Mouse (Mus musculus) embryonic facial prominence, embryonic 11.5 days (tissue): ENCODE results near the gene Elk3. TPM values are rescaled to one million over a fixed set of nuclear protein-coding genes. Genes with fewer than 3 reads are reported as not detected.
A peak's percentile ranks its signal among the peaks of the same experiment; 100 is the strongest.

Experiments
- ATAC-seq: fragments of 200-750 bp; cut with Nextera tagmentation; replicated peaks from 2 replicates; pipeline ENCODE4 v1.8.0; 2017; ENCODE audit warnings: low read depth; ENCODE audit not compliant: insufficient number of reproducible peaks, low FRiP score, low TSS enrichment
- DNase-seq: peaks from one replicate; pipeline ENCODE4 v3.0.0-alpha.2; 2015; ENCODE audit warnings: low spot score
- H3K27ac ChIP-seq: fragments of 300-500 bp; sonication (generic); replicated peaks from 2 replicates; pipeline ENCODE4 v1.5.1; 2014; ENCODE audit warnings: mild to moderate bottlenecking, low read depth, low read length, control low read depth
- H3K27me3 ChIP-seq: fragments of 300-500 bp; sonication (generic); 2 replicates; pipeline ENCODE4 v1.6.1; 2014; ENCODE audit warnings: mild to moderate bottlenecking, low read length, moderate library complexity, mixed read lengths; ENCODE audit not compliant: control insufficient read depth, insufficient read depth
- H3K36me3 ChIP-seq: fragments of 300-500 bp; sonication (generic); replicated peaks from 2 replicates; pipeline ENCODE4 v1.6.1; 2014; ENCODE audit warnings: low read depth, mild to moderate bottlenecking, low read length, moderate library complexity, mixed read lengths; ENCODE audit not compliant: control insufficient read depth, insufficient read depth
- H3K4me1 ChIP-seq: fragments of 300-500 bp; sonication (generic); 2 replicates; pipeline ENCODE4 v1.6.1; 2014; ENCODE audit warnings: low read length, mixed read lengths; ENCODE audit not compliant: control insufficient read depth, insufficient read depth
- H3K4me2 ChIP-seq: fragments of 300-500 bp; sonication (generic); 2 replicates; pipeline ENCODE4 v1.6.1; 2014; ENCODE audit warnings: low read depth, mild to moderate bottlenecking, control low read depth, low read length, moderate library complexity
- H3K4me3 ChIP-seq: fragments of 300-500 bp; sonication (generic); 2 replicates; pipeline ENCODE4 v1.5.1; 2014; ENCODE audit warnings: low read depth, low read length, control low read depth
- H3K9ac ChIP-seq: fragments of 300-500 bp; sonication (generic); replicated peaks from 2 replicates; pipeline ENCODE4 v1.6.1; 2014; ENCODE audit warnings: mild to moderate bottlenecking, control low read depth, low read length
- H3K9me3 ChIP-seq: fragments of 300-500 bp; sonication (generic); replicated peaks from 2 replicates; pipeline ENCODE4 v1.6.1; 2016; ENCODE audit warnings: mild to moderate bottlenecking, low read length, inconsistent platforms, mixed read lengths; ENCODE audit not compliant: control insufficient read depth
- WGBS: fragments of 180-500 bp; shearing (Covaris S2); extraction: QIAGEN DNeasy Blood & Tissue Kit; methylation state at CpG from one replicate; pipeline ENCODE4 v1.1.7; 2014; 5-methylcytosine and 5-hydroxymethylcytosine counted together
- polyA plus RNA-seq: library from polyadenylated mRNA; unstranded; fragments of >200 nt; fragmentation: Nextera tagmentation; extraction: Ambion mirVana; gene quantifications from 2 replicates; pipeline ENCODE4 v1.2.1, GENCODE M21; 2014

Gene Elk3
- polyA plus RNA-seq, 1 experiment from 2014 or later: 34.0 TPM

DNA sequence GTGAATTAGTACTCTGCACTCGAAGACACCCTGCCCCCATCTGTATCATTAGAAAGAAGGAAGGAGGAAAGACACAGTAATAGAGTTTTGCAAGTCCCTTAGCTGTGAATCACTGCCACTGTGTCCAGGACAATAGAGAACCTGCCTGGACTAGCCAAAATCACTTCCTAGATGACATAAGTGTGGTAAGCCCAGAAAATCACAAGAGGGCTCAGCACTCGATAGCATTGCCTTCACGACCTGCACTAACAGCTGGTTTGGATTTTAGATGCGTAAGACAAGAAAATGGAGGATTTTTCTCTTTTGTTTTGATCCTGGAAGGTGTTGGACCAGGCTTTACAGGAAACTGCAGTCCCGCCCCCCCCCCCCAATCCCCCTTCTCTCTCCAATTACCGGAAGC lies 6.0 kb upstream of the Elk3 start:
- peak; percentile 63 for DNase-seq
- Histone ChIP-seq H3K9ac (no peak overlapping the region), H3K27me3 (no peaks in the 10 kb centered on the region), H3K4me3 (no peak overlapping the region), H3K4me2 (no peak overlapping the region), H3K27ac (no peak overlapping the region), H3K4me1 (no peaks in the 10 kb centered on the region), H3K36me3 (no peaks in the 10 kb centered on the region), H3K9me3 (no peaks in the 10 kb centered on the region)
- WGBS: 34% methylated on average over 6 of the region's 6 CpGs
- no peak for ATAC-seq

DNA sequence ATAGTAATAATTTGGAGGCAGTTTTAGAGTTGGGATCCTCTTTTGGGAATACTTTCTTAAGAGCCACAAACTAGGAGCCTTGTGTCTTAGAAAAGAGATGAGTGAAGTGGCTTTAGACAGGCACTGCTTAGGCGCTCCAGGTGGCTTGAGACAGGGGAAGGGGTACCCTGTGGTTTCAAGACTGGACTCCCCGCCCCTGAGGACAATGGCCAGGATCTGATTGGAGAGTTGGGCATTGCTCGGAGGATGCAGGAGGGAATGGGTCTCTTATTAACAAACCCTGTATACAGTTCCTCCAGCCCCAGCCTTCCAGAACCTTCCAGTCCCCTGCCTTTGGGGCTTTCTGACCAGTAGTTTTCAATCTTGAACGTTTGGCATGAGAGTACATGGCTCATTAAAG lies 641 bp upstream of the Elk3 start:
- no peaks in the 10 kb centered on the region for H3K27me3 ChIP-seq
- no peak overlapping the region; the same call in 1 of the 2 replicates for H3K9ac ChIP-seq
- H3K27ac ChIP-seq: peak overlapping the region; percentile 97; the same call in 1 of the 2 replicates
- ATAC-seq: peak; percentile 25; the same call in 1 of the 2 replicates
- H3K4me3 ChIP-seq: no peak overlapping the region; the same call in 1 of the 2 replicates
- no peaks in the 10 kb centered on the region for H3K36me3 ChIP-seq
- no peak overlapping the region; the same call in 1 of the 2 replicates for H3K4me2 ChIP-seq
- H3K9me3 ChIP-seq: no peaks in the 10 kb centered on the region
- WGBS: 5% methylated on average over 4 of the region's 4 CpGs
- H3K4me1 ChIP-seq: no peaks in the 10 kb centered on the region; the same call in 1 of the 2 replicates
- DNase-seq: peak; percentile 55

DNA sequence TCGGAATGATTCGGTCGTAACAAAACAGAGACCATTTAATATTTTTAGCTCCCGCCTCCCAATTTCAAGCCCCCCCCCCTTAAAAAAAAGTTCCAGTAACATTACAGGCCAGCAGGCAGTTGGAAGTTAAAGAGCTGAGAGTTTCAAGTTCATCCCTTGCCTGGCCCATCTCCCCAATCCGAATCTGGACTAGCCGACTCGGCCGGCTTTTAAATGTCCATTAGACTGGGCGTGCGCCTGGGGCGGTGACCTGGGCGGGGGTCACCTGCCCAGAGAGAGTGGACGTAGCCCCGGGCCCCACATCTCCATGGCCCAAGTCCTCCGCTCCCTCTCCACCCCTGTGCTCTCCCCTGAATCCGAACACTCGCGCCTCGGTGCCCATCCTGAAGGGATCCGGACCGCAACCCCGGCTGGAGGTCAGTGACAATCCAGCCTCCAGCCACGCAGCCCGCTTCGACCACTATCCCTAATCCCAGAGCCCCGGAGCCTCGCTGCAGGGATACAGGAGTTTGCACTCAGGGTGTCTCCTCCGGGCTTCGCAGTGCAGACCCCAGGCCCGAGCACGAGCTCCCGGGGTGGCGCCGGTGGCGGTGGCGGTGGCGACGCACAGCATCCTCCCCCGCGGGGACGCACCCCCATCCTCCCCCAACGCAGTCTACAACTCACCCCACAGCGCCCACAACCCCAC lies 857 bp downstream of the Elk3 start:
- H3K36me3 ChIP-seq: no peaks in the 10 kb centered on the region
- ATAC-seq: peak; percentile 45; the same call in 1 of the 2 replicates
- WGBS: under 1% methylated on average over 43 of the region's 43 CpGs

DNA sequence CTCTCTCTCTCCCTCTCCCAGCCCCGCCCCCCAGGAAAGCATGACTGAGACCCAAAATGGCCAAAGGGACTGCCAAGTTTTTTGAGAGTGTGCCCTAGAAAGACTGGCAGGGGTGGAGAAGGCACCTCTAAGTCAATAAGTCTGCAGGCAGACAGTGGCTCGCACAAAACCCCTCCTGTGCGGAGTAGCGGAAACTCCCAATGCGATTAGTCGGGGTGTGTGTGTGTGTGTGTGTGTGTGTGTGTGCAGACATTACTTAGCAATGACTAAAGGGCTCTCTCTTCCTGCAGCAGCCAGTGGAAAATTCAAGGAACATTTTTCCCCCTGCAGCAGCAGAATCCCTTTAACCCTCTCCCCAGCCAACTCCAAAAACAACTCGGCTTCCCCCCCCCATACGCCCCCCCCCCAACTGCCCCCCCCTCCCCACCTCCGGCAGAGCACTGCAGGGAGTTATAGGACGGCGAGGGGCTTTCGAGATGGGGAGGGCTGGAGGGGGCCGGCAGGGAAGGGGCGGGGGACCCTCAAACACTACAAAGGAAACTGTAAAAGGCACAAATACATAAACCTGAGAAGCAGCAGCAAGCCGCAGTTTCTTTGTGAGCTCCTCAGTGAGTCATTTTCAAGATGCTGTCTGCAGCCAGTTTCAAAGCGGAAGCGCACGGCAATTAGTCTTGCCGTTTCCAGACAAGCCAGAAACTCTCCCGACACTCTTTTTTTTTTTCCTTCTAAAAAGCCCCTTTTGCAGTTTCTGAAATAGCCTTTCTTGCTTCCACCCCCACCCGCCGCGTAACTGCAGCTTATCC lies 1.6 kb downstream of the Elk3 start:
- 0% methylated on average over 17 of the region's 23 CpGs for WGBS

More for the DNA sequence above, 857 bp downstream of the Elk3 start:
- H3K9ac ChIP-seq: peak overlapping the region; percentile 96
- peak overlapping the region; percentile 82 for H3K4me3 ChIP-seq
- no peaks in the 10 kb centered on the region for H3K27me3 ChIP-seq
- peak overlapping the region; percentile 97 for H3K27ac ChIP-seq
- DNase-seq: peak; percentile 54
- H3K9me3 ChIP-seq: no peaks in the 10 kb centered on the region
- H3K4me1 ChIP-seq: no peaks in the 10 kb centered on the region; the same call in 1 of the 2 replicates
- peak overlapping the region; percentile 83 for H3K4me2 ChIP-seq

DNA sequence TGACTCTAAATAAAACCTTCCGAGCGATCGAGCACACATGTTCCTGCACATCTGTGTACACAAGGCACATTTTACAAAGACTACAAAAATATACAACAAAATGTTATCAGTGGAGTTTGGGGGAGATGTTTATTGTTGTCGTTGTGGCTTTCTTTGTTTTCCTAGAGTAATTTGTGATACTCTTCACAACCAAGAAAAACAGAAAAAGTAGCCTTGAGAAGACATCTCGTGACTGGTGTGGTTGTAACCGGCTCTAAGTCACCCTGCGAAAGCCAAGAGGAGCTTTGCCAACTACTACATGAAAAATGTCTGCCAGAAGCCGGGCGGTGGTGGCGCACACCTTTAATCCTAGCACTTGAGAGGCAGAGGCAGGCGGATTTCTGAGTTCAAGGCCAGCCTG lies 4.6 kb downstream of the Elk3 start:
- 78% methylated on average over 11 of the region's 11 CpGs for WGBS

More for the DNA sequence above, 1.6 kb downstream of the Elk3 start:
- Histone ChIP-seq H3K9me3 (no peaks in the 10 kb centered on the region), H3K4me2 (peak overlapping the region; percentile 83), H3K4me3 (peak overlapping the region; percentile 82), H3K4me1 (no peaks in the 10 kb centered on the region; the same call in 1 of the 2 replicates), H3K27ac (peak overlapping the region; percentile 97), H3K27me3 (no peaks in the 10 kb centered on the region), H3K36me3 (no peaks in the 10 kb centered on the region), H3K9ac (peak overlapping the region; percentile 96)
- DNase-seq (peak; percentile 77), ATAC-seq (0 out of 2 replicates have a peak, but pooled peaks have one; percentile 20)

DNA sequence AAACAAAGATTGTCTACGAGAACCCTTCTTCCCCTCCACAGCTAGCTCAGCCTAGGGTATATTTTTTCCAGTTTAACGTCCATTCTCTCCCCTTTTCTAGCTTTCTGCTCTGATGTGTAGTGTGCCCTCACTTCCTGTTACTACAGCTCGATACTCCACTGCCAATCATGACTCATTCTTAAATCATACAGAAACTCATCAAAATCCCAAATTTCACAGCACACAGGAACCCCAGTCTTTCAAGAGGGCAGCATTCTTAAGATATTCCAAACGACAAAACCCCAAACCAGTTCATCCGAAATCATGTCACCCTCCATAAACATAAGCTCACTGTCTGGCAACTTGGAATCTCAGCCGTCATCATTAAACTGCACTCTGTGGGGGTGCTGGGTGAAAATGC lies 5.0 kb downstream of the Elk3 start:
- Histone ChIP-seq H3K9ac (no peak overlapping the region), H3K4me1 (no peaks in the 10 kb centered on the region; the same call in 1 of the 2 replicates), H3K9me3 (no peaks in the 10 kb centered on the region), H3K4me2 (no peak overlapping the region), H3K27ac (no peak overlapping the region), H3K27me3 (no peaks in the 10 kb centered on the region), H3K36me3 (no peaks in the 10 kb centered on the region), H3K4me3 (no peak overlapping the region)
- DNase-seq (no peak), ATAC-seq (no peak)
- 52% methylated on average over 6 of the region's 6 CpGs for WGBS

More for the DNA sequence above, 4.6 kb downstream of the Elk3 start:
- H3K27me3 ChIP-seq: no peaks in the 10 kb centered on the region
- no peaks in the 10 kb centered on the region for H3K36me3 ChIP-seq
- H3K27ac ChIP-seq: no peak overlapping the region
- H3K4me3 ChIP-seq: no peak overlapping the region
- DNase-seq (no peak), ATAC-seq (no peak)
- H3K9ac ChIP-seq: no peak overlapping the region
- H3K4me2 ChIP-seq: no peak overlapping the region
- no peaks in the 10 kb centered on the region for H3K9me3 ChIP-seq
- H3K4me1 ChIP-seq: no peaks in the 10 kb centered on the region; the same call in 1 of the 2 replicates

DNA sequence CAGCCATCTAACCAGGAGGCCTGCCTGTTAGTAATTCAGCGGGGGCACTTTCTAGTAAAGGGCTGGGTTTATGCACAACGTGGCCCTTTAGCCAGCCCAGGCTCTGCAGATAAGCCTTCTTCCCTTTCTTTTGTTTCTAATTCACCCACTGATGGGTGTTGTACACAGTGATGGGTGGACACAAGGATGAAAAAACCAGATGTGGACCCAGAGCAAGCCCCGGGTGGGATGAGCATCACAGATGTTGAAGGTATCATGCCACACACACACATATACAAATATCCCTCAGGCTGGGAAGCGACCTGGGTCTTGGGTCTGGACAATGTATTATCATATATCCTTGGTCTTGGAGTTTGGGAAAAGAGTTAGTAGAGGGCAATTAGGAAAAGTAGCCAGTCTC lies 7.7 kb downstream of the Elk3 start:
- H3K9me3 ChIP-seq: no peaks in the 10 kb centered on the region
- H3K4me2 ChIP-seq: no peak overlapping the region
- WGBS: 75% methylated on average over 4 of the region's 4 CpGs
- no peak overlapping the region for H3K27ac ChIP-seq
- H3K27me3 ChIP-seq: no peaks in the 10 kb centered on the region
- H3K9ac ChIP-seq: no peak overlapping the region
- DNase-seq: no peak
- no peak for ATAC-seq
- H3K36me3 ChIP-seq: no peaks in the 10 kb centered on the region
- H3K4me1 ChIP-seq: peaks cover 2% of the 10 kb centered on the region; the same call in 1 of the 2 replicates
- H3K4me3 ChIP-seq: no peak overlapping the region
